Mouse (Mus musculus) small intestine, adult 2 months (tissue): ENCODE results near the gene Asic2.

Experiments
- CTCF ChIP-seq: fragments of 200-500 bp; IDR thresholded peaks from 2 replicates; pipeline ENCODE4 v1.5.1; 2012; ENCODE audit warnings: low read depth, mild to moderate bottlenecking, control low read depth, inconsistent platforms, low read length, moderate library complexity, mixed read lengths; ENCODE audit not compliant: insufficient replicate concordance, insufficient read length; ENCODE audit errors: extremely low read depth
- POLR2A ChIP-seq: fragments of 200-500 bp; IDR thresholded peaks from 2 replicates; pipeline ENCODE4 v1.6.1; 2012; ENCODE audit warnings: low read depth, mild to moderate bottlenecking, control low read depth, inconsistent platforms, low read length, moderate library complexity

DNA sequence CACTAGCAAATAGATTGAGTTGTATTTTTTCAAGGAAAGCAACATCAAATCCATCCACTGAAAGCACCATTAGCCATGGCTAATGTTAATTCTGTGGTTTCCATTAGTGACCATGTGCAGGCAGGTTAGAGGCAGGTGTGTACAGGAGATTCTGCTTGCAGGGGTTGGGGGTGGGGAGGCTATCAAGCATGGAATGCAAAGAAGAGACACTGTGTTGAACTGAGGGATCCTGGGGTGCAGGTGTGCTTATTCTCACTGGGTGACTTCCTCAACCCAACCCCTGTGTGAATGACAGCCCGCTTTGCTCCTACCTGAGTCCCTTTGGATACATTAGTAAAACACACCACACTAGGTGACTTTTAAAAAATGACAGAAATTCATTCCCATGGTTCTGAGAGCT lies 20.2 kb downstream of the Asic2 start:
- TF ChIP-seq CTCF (no peak), POLR2A (no peak)
